Mouse (Mus musculus): ENCODE results near the gene Hoxa11. TPM values are rescaled to one million over a fixed set of nuclear protein-coding genes. Genes with fewer than 3 reads are reported as not detected.
A peak's percentile ranks its signal among the peaks of the same experiment; 100 is the strongest.

The Hoxa11 gene
- polyA plus RNA-seq, 1 experiment from 2014 or later, result not detected

- H3K4me1 ChIP-seq, result peaks cover 19% of the 10 kb centered on the region
- no peak overlapping the region for H3K9ac ChIP-seq
- no peak for ATAC-seq (ENCODE audit: insufficient number of reproducible peaks, low FRiP score, low TSS enrichment, low read depth)
- WGBS, result 2% methylated on average over 38 of the region's 38 CpGs
- peaks cover 95% of the 10 kb centered on the region for H3K27me3 ChIP-seq
- no peak overlapping the region for H3K4me3 ChIP-seq (replicated peaks)
- no peak overlapping the region for H3K4me2 ChIP-seq (replicated peaks)
- no peak overlapping the region for H3K27ac ChIP-seq (replicated peaks)
- H3K9me3 ChIP-seq (replicated peaks), result no peaks in the 10 kb centered on the region
- no peaks in the 10 kb centered on the region for H3K36me3 ChIP-seq
Observed at GRCm38 (mm10) chr6:52228475-52229465, 16.8 kb downstream of the Hoxa11 start.

GRCm38 (mm10) chr6:52227470-52228222 lies 18.0 kb downstream of the Hoxa11 start:
- Histone ChIP-seq H3K27ac (replicated peaks) (no peak overlapping the region), H3K4me2 (replicated peaks) (no peak overlapping the region), H3K4me3 (replicated peaks) (no peak overlapping the region), H3K9me3 (replicated peaks) (no peaks in the 10 kb centered on the region), H3K27me3 (peaks cover 95% of the 10 kb centered on the region), H3K36me3 (no peaks in the 10 kb centered on the region), H3K9ac (no peak overlapping the region), H3K4me1 (peaks cover 18% of the 10 kb centered on the region)
- no peak for ATAC-seq (ENCODE audit: insufficient number of reproducible peaks, low FRiP score, low TSS enrichment, low read depth)
- WGBS, result 3% methylated on average over 11 of the region's 11 CpGs

GRCm38 (mm10) chr6:52226569-52227257 lies 18.9 kb downstream of the Hoxa11 start:
- Histone ChIP-seq H3K27me3 (peaks cover 95% of the 10 kb centered on the region), H3K4me2 (replicated peaks) (no peak overlapping the region), H3K4me3 (replicated peaks) (no peak overlapping the region), H3K36me3 (no peaks in the 10 kb centered on the region), H3K27ac (replicated peaks) (no peak overlapping the region), H3K4me1 (peaks cover 23% of the 10 kb centered on the region), H3K9ac (no peak overlapping the region), H3K9me3 (replicated peaks) (no peaks in the 10 kb centered on the region)
- no peak for ATAC-seq (ENCODE audit: insufficient number of reproducible peaks, low FRiP score, low TSS enrichment, low read depth)
- 4% methylated on average over 26 of the region's 26 CpGs for WGBS

- Histone ChIP-seq H3K27me3 (peaks cover 97% of the 10 kb centered on the region), H3K36me3 (no peaks in the 10 kb centered on the region), H3K4me2 (replicated peaks) (no peak overlapping the region), H3K9me3 (replicated peaks) (no peaks in the 10 kb centered on the region), H3K4me3 (replicated peaks) (0 out of 2 replicates have a peak overlapping the region, but pooled peaks have one; percentile 2), H3K9ac (no peak overlapping the region), H3K27ac (replicated peaks) (no peak overlapping the region), H3K4me1 (peaks cover 31% of the 10 kb centered on the region)
- WGBS, result 3% methylated on average over 69 of the region's 69 CpGs
- ATAC-seq (ENCODE audit: insufficient number of reproducible peaks, low FRiP score, low TSS enrichment, low read depth), result no peak
Observed at GRCm38 (mm10) chr6:52225612-52226568, 19.7 kb downstream of the Hoxa11 start.

- 2% methylated on average over 36 of the region's 36 CpGs for WGBS
- H3K9ac ChIP-seq, result no peak overlapping the region
- no peaks in the 10 kb centered on the region for H3K36me3 ChIP-seq
- no peak overlapping the region for H3K4me2 ChIP-seq (replicated peaks)
- no peak overlapping the region for H3K27ac ChIP-seq (replicated peaks)
- ATAC-seq (ENCODE audit: insufficient number of reproducible peaks, low FRiP score, low TSS enrichment, low read depth), result no peak
- no peaks in the 10 kb centered on the region for H3K9me3 ChIP-seq (replicated peaks)
- peaks cover 97% of the 10 kb centered on the region for H3K27me3 ChIP-seq
- H3K4me3 ChIP-seq (replicated peaks), result no peak overlapping the region
- peaks cover 27% of the 10 kb centered on the region; the same call in 1 of the 2 replicates for H3K4me1 ChIP-seq
Observed at GRCm38 (mm10) chr6:52224895-52225611, 20.6 kb downstream of the Hoxa11 start.

- H3K9ac ChIP-seq, result no peak overlapping the region
- no peak for ATAC-seq (ENCODE audit: insufficient number of reproducible peaks, low FRiP score, low TSS enrichment, low read depth)
- no peaks in the 10 kb centered on the region for H3K9me3 ChIP-seq (replicated peaks)
- H3K27ac ChIP-seq (replicated peaks), result no peak overlapping the region
- H3K27me3 ChIP-seq, result peaks cover 97% of the 10 kb centered on the region
- no peak overlapping the region for H3K4me3 ChIP-seq (replicated peaks)
- WGBS, result 5% methylated on average over 24 of the region's 24 CpGs
- H3K4me2 ChIP-seq (replicated peaks), result no peak overlapping the region
- no peaks in the 10 kb centered on the region for H3K36me3 ChIP-seq
- H3K4me1 ChIP-seq, result peaks cover 27% of the 10 kb centered on the region; the same call in 1 of the 2 replicates
Observed at GRCm38 (mm10) chr6:52223939-52224760, 21.5 kb downstream of the Hoxa11 start.

- Histone ChIP-seq H3K36me3 (no peaks in the 10 kb centered on the region), H3K9me3 (replicated peaks) (no peaks in the 10 kb centered on the region), H3K4me1 (peaks cover 26% of the 10 kb centered on the region; the same call in 1 of the 2 replicates), H3K9ac (no peak overlapping the region), H3K27me3 (peaks cover 100% of the 10 kb centered on the region), H3K4me2 (replicated peaks) (no peak overlapping the region), H3K27ac (replicated peaks) (no peak overlapping the region), H3K4me3 (replicated peaks) (no peak overlapping the region)
- WGBS, result 24% methylated on average over 13 of the region's 13 CpGs
- no peak for ATAC-seq (ENCODE audit: insufficient number of reproducible peaks, low FRiP score, low TSS enrichment, low read depth)
Observed at GRCm38 (mm10) chr6:52222729-52223128, 22.9 kb downstream of the Hoxa11 start.

GRCm38 (mm10) chr6:52221993-52222685 lies 23.5 kb downstream of the Hoxa11 start:
- ATAC-seq (ENCODE audit: insufficient number of reproducible peaks, low FRiP score, low TSS enrichment, low read depth), result no peak
- no peaks in the 10 kb centered on the region for H3K36me3 ChIP-seq
- no peaks in the 10 kb centered on the region for H3K9me3 ChIP-seq (replicated peaks)
- WGBS, result 9% methylated on average over 21 of the region's 21 CpGs
- H3K27me3 ChIP-seq, result peaks cover 100% of the 10 kb centered on the region
- H3K4me2 ChIP-seq (replicated peaks), result peak overlapping the region; percentile 96
- H3K27ac ChIP-seq (replicated peaks), result no peak overlapping the region
- H3K9ac ChIP-seq, result no peak overlapping the region
- peak overlapping the region; percentile 52 for H3K4me3 ChIP-seq (replicated peaks)
- H3K4me1 ChIP-seq, result peaks cover 31% of the 10 kb centered on the region
